Mouse (Mus musculus) MEL (cell line): ENCODE results near the gene Klhdc8a. TPM values are rescaled to one million over a fixed set of nuclear protein-coding genes. Genes with fewer than 3 reads are reported as not detected.
A peak's percentile ranks its signal among the peaks of the same experiment; 100 is the strongest.

Source experiments
- DNase-seq: peaks from one replicate; pipeline ENCODE4 v3.0.0; 2011; ENCODE audit warnings: low read depth, low spot score
- H3K27ac ChIP-seq: 2 replicates; pipeline ENCODE4 v1.5.1; 2012; ENCODE audit warnings: low read depth, mild to moderate bottlenecking, control low read depth, low read length, moderate library complexity; ENCODE audit not compliant: control insufficient read depth
- H3K27me3 ChIP-seq, 2 experiments: fragments of 150-350 bp in 1 of 2; sonication (generic) in 1 of 2; 2 replicates each; pipeline ENCODE4 v1.6.1; 2012; ENCODE audit warnings: low read length in 2 of 2, mild to moderate bottlenecking in 2 of 2, improper control_type of control experiment in 1 of 2, moderate library complexity in 1 of 2; ENCODE audit not compliant: insufficient read depth in 2 of 2, control insufficient read depth in 1 of 2
- H3K36me3 ChIP-seq, 2 experiments: 2 replicates each; pipeline ENCODE4 v1.6.1; 2012 to 2014; ENCODE audit warnings: low read length in 2 of 2, improper control_type of control experiment in 1 of 2, inconsistent platforms in 1 of 2, mild to moderate bottlenecking in 1 of 2; ENCODE audit not compliant: insufficient read depth in 2 of 2, control insufficient read depth in 1 of 2
- H3K4me1 ChIP-seq, 2 experiments: fragments of 150-350 bp in 1 of 2; sonication (generic) in 1 of 2; 2 replicates each; pipeline ENCODE4 v1.6.1; 2012; ENCODE audit warnings: low read length in 2 of 2, improper control_type of control experiment in 1 of 2, mild to moderate bottlenecking in 1 of 2; ENCODE audit not compliant: insufficient read depth in 2 of 2, control insufficient read depth in 1 of 2
- H3K4me3 ChIP-seq, 2 experiments: fragments of 150-350 bp in 1 of 2; sonication (generic) in 1 of 2; 2 replicates each; pipeline ENCODE4 v1.5.1; 2012; ENCODE audit warnings: low read depth in 2 of 2, low read length in 2 of 2, mild to moderate bottlenecking in 2 of 2, moderate library complexity in 2 of 2, control low read depth in 1 of 2, improper control_type of control experiment in 1 of 2; ENCODE audit not compliant: control insufficient read depth in 1 of 2, insufficient read depth in 1 of 2
- H3K79me2 ChIP-seq: 2 replicates; pipeline ENCODE4 v1.6.1; 2012; ENCODE audit warnings: mild to moderate bottlenecking, low read length, moderate library complexity; ENCODE audit not compliant: control insufficient read depth, poor library complexity, insufficient read depth
- H3K9ac ChIP-seq: 2 replicates; pipeline ENCODE4 v1.6.1; 2012; ENCODE audit warnings: low read depth, mild to moderate bottlenecking, control low read depth, low read length, moderate library complexity; ENCODE audit not compliant: control insufficient read depth, poor library complexity, severe bottlenecking
- H3K9me3 ChIP-seq: fragments of 150-350 bp; sonication (generic); replicated peaks from 2 replicates; pipeline ENCODE4 v1.6.1; 2012; ENCODE audit warnings: mild to moderate bottlenecking, low read length, improper control_type of control experiment, moderate library complexity; ENCODE audit not compliant: insufficient read depth
- BHLHE40 ChIP-seq: IDR thresholded peaks from 2 replicates; pipeline ENCODE4 v1.6.1; 2012; ENCODE audit warnings: low read depth, mild to moderate bottlenecking, inconsistent platforms, low read length, improper control_type of control experiment, borderline replicate concordance
- CHD1 ChIP-seq: IDR thresholded peaks from 2 replicates; pipeline ENCODE4 v1.6.1; 2012; ENCODE audit warnings: low read depth, mild to moderate bottlenecking, inconsistent platforms, low read length, improper control_type of control experiment
- CHD2 ChIP-seq: IDR thresholded peaks from 2 replicates; pipeline ENCODE4 v1.6.1; 2011; ENCODE audit warnings: low read length, improper control_type of control experiment
- CTCF ChIP-seq, 3 experiments: IDR thresholded peaks in 2 of 3; conservative IDR thresholded peaks in 1 of 3; 2 replicates each; pipeline ENCODE4 v1.5.1; 2011 to 2012; ENCODE audit warnings: low read length in 3 of 3, low read depth in 2 of 3, mild to moderate bottlenecking in 2 of 3, improper control_type of control experiment in 1 of 3, inconsistent platforms in 1 of 3, mixed read lengths in 1 of 3, moderate library complexity in 1 of 3; ENCODE audit not compliant: control insufficient read depth in 1 of 3, insufficient read depth in 1 of 3, poor library complexity in 1 of 3, severe bottlenecking in 1 of 3
- E2F4 ChIP-seq: IDR thresholded peaks from 2 replicates; pipeline ENCODE4 v1.6.1; 2011; ENCODE audit warnings: low read depth, low read length, improper control_type of control experiment, borderline replicate concordance
- EP300 ChIP-seq, 2 experiments: IDR thresholded peaks; 2 replicates each; pipeline ENCODE4 v1.6.1; 2011; ENCODE audit warnings: improper control_type of control experiment in 2 of 2, low read length in 2 of 2, low read depth in 1 of 2, mild to moderate bottlenecking in 1 of 2
- GATA1 ChIP-seq: IDR thresholded peaks from 2 replicates; pipeline ENCODE4 v1.6.1; 2011; ENCODE audit warnings: low read depth, low read length, improper control_type of control experiment
- HCFC1 ChIP-seq: IDR thresholded peaks from 2 replicates; pipeline ENCODE4 v1.6.1; 2012; ENCODE audit warnings: low read depth, mild to moderate bottlenecking, inconsistent platforms, low read length, improper control_type of control experiment, moderate library complexity
- MAFK ChIP-seq: IDR thresholded peaks from 2 replicates; pipeline ENCODE4 v1.6.1; 2011; ENCODE audit warnings: low read depth, mild to moderate bottlenecking, low read length, improper control_type of control experiment, borderline replicate concordance
- MAX ChIP-seq: IDR thresholded peaks from 2 replicates; pipeline ENCODE4 v1.6.1; 2011; ENCODE audit warnings: low read length, improper control_type of control experiment
- MAZ ChIP-seq: IDR thresholded peaks from 2 replicates; pipeline ENCODE4 v1.6.1; 2012; ENCODE audit warnings: low read depth, mild to moderate bottlenecking, inconsistent platforms, low read length, improper control_type of control experiment
- MEF2A ChIP-seq: IDR thresholded peaks from 2 replicates; pipeline ENCODE4 v1.6.1; 2014; ENCODE audit warnings: low read depth, mild to moderate bottlenecking, inconsistent platforms, low read length, improper control_type of control experiment; ENCODE audit not compliant: poor library complexity, insufficient replicate concordance, severe bottlenecking; ENCODE audit errors: extremely low read depth
- MYC ChIP-seq: IDR thresholded peaks from 2 replicates; pipeline ENCODE4 v1.6.1; 2011; ENCODE audit warnings: low read depth, mild to moderate bottlenecking, low read length, improper control_type of control experiment, moderate library complexity
- NELFE ChIP-seq: IDR thresholded peaks from 2 replicates; pipeline ENCODE4 v1.6.1; 2011; ENCODE audit warnings: low read depth, low read length, improper control_type of control experiment
- POLR2A ChIP-seq, 2 experiments: IDR thresholded peaks; 2 replicates each; pipeline ENCODE4 v1.6.1; 2011 to 2012; ENCODE audit warnings: low read length in 2 of 2, mild to moderate bottlenecking in 2 of 2, control low read depth in 1 of 2, improper control_type of control experiment in 1 of 2, low read depth in 1 of 2, moderate library complexity in 1 of 2; ENCODE audit not compliant: control insufficient read depth in 1 of 2, insufficient read depth in 1 of 2, poor library complexity in 1 of 2
- POLR2AphosphoS5 ChIP-seq: IDR thresholded peaks from 2 replicates; pipeline ENCODE4 v1.6.1; 2012; ENCODE audit warnings: low read depth, borderline replicate concordance, mild to moderate bottlenecking, inconsistent platforms, low read length, moderate library complexity, mixed read lengths
- RCOR1 ChIP-seq: IDR thresholded peaks from 2 replicates; pipeline ENCODE4 v1.6.1; 2012; ENCODE audit warnings: low read depth, mild to moderate bottlenecking, inconsistent platforms, low read length, improper control_type of control experiment
- SIN3A ChIP-seq: IDR thresholded peaks from 2 replicates; pipeline ENCODE4 v1.6.1; 2012; ENCODE audit warnings: low read length, improper control_type of control experiment, inconsistent platforms
- TAL1 ChIP-seq: IDR thresholded peaks from 2 replicates; pipeline ENCODE4 v1.6.1; 2012; ENCODE audit warnings: mild to moderate bottlenecking, inconsistent platforms, low read length, moderate library complexity, mixed read lengths
- TBP ChIP-seq: IDR thresholded peaks from 2 replicates; pipeline ENCODE4 v1.8.0; 2011; ENCODE audit warnings: low read depth, low read length, improper control_type of control experiment
- TCF12 ChIP-seq: IDR thresholded peaks from 2 replicates; pipeline ENCODE4 v1.6.1; 2014; ENCODE audit warnings: low read depth, mild to moderate bottlenecking, inconsistent platforms, low read length, improper control_type of control experiment, moderate library complexity
- UBTF ChIP-seq: IDR thresholded peaks from 2 replicates; pipeline ENCODE4 v1.6.1; 2012; ENCODE audit warnings: low read depth, mild to moderate bottlenecking, inconsistent platforms, low read length, improper control_type of control experiment, moderate library complexity, borderline replicate concordance; ENCODE audit not compliant: insufficient read depth
- USF2 ChIP-seq, 2 experiments: IDR thresholded peaks; 2 replicates each; pipeline ENCODE4 v1.6.1; 2011 to 2012; ENCODE audit warnings: improper control_type of control experiment in 2 of 2, low read length in 2 of 2, borderline replicate concordance in 1 of 2, inconsistent platforms in 1 of 2, low read depth in 1 of 2, mild to moderate bottlenecking in 1 of 2; ENCODE audit not compliant: insufficient read depth in 1 of 2
- ZKSCAN1 ChIP-seq: IDR thresholded peaks from 2 replicates; pipeline ENCODE4 v1.6.1; 2012; ENCODE audit warnings: low read depth, mild to moderate bottlenecking, inconsistent platforms, low read length, improper control_type of control experiment, moderate library complexity
- polyA plus RNA-seq, 2 experiments: library from polyadenylated mRNA; stranded (reverse) in 1 of 2; unstranded in 1 of 2; fragments of >175 nt in 1 of 2; fragments of >200 nt in 1 of 2; gene quantifications; 2 replicates each; pipeline versions ENCODE4 v1.2.1 to v1.2.4; 2012; ENCODE audit warnings: low replicate concordance in 2 of 2, low read depth in 1 of 2; ENCODE audit not compliant: insufficient read length in 2 of 2, insufficient read depth in 1 of 2, missing spikeins in 1 of 2
- total RNA-seq: library from RNA; depleted of rRNA; stranded (reverse); fragments of 300-350 nt; gene quantifications from 2 replicates; pipeline ENCODE4 v1.2.3, GENCODE M21; 2012

The Klhdc8a gene
- total and polyA plus RNA-seq, 3 experiments = not detected

DNA sequence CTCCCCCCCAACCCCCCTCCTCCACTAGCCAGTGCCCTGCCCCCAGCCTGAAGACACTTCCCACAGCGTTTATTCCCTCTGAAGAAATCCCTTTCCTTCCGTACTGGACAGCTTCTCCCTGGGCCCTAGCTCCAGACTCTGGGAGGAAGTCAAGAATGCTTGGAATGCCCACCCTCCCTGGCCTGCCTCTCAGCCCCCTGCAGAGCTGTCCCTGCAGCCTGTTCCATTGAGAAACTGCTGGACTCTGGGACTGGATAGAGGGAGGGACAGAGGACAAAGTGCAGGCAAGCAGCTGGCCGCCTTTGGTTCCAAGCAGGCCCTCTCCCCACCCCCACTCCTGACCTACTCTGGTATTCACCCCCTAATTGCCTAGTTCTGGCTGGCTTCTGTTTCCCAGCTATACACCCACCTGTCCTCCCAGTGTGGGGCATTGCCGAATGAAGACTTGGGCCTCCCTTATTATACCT lies 35.3 kb downstream of the Klhdc8a start:
- H3K9ac ChIP-seq = no peak overlapping the region
- H3K9me3 ChIP-seq = no peaks in the 10 kb centered on the region
- no peaks in the 10 kb centered on the region for H3K79me2 ChIP-seq
- TF ChIP-seq HCFC1 = no peak
- TF ChIP-seq ZKSCAN1 = no peak
- H3K36me3 ChIP-seq = peaks cover 0 to 19% of the 10 kb centered on the region in 2 experiments; a peak in 2 of 4 replicates
- DNase-seq = no peak
- H3K4me1 ChIP-seq = peaks cover 6 to 34% of the 10 kb centered on the region in 2 experiments
- H3K27me3 ChIP-seq = no peaks in the 10 kb centered on the region
- H3K4me3 ChIP-seq = no peak overlapping the region
- H3K27ac ChIP-seq = no peak overlapping the region

DNA sequence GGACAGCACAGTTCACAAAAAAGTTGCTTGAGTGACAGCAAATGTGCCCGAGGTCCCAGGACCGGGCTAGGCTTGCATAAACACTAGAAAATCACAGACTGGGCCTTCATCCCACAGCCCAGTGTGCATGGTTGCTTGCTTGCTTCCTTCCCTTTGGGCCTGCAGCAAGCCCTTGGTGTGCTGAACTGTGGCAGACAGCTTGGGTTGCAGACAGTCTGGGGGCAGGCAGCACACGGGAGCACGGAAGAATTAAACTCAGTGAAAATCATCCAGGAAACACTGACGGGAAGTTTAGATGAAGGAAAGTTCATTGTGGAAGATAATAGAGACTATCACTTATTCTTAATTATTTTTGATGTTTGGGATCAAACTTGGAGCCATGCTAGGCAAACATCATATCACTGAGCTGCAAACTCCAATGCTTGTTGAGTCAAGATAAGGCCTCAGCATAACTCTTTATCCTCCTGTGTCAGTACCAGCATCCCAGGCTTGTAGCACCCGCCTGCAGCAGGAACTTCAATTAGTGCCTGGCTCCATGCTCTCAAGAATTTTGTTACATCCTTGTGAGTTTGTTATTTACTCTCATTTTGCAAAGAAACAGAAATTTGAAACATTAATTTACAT lies 35.9 kb downstream of the Klhdc8a start:
- Histone ChIP-seq H3K9ac (no peak overlapping the region), H3K27ac (peak overlapping the region; percentile 27; the same call in 1 of the 2 replicates)
- peak; percentile 53; the same call in 1 of the 2 replicates for TF ChIP-seq TAL1
- TF ChIP-seq MEF2A = no peak
- TF ChIP-seq GATA1 = peak; percentile 90
- peak; percentile 75 for TF ChIP-seq TCF12
- TF ChIP-seq RCOR1 = peak; percentile 36; the same call in 1 of the 2 replicates
- TF ChIP-seq UBTF = no peak
- TF ChIP-seq TBP = peak; percentile 39; the same call in 1 of the 2 replicates
- peak; percentile 76 to 84 for TF ChIP-seq EP300 (IDR thresholded peaks at IDR 0.05; ENCODE audit: low read depth in 1 of 2, low read length in 2 of 2)

GRCm38 (mm10) chr1:132335378-132335965 lies 37.0 kb downstream of the Klhdc8a start:
- peaks cover 0 to 25% of the 10 kb centered on the region in 2 experiments; a peak in 2 of 4 replicates for H3K36me3 ChIP-seq
- no peaks in the 10 kb centered on the region for H3K27me3 ChIP-seq
- no peaks in the 10 kb centered on the region for H3K79me2 ChIP-seq
- H3K27ac ChIP-seq = no peak overlapping the region
- DNase-seq = no peak
- H3K4me3 ChIP-seq = no peak overlapping the region
- peaks cover 9 to 38% of the 10 kb centered on the region in 2 experiments for H3K4me1 ChIP-seq
- H3K9ac ChIP-seq = no peak overlapping the region
- H3K9me3 ChIP-seq = no peaks in the 10 kb centered on the region
- no peak for TF ChIP-seq POLR2A (IDR thresholded peaks at IDR 0.05; ENCODE audit: control insufficient read depth in 1 of 2, insufficient read depth in 1 of 2, low read depth in 1 of 2, low read length in 2 of 2, poor library complexity in 1 of 2)
- no peak for TF ChIP-seq MAZ
- TF ChIP-seq MAX = no peak
- no peak for TF ChIP-seq POLR2AphosphoS5
- no peak for TF ChIP-seq CHD2
- TF ChIP-seq MAFK = no peak
- TF ChIP-seq BHLHE40 = no peak
- no peak for TF ChIP-seq SIN3A
- TF ChIP-seq USF2 (IDR thresholded peaks at IDR 0.05; ENCODE audit: borderline replicate concordance in 1 of 2, insufficient read depth in 1 of 2, low read depth in 1 of 2, low read length in 2 of 2) = no peak
- TF ChIP-seq NELFE = no peak
- TF ChIP-seq CTCF (IDR thresholded peaks at IDR 0.05 in 2 of 3, conservative IDR thresholded peaks at IDR 0.05 in 1 of 3; ENCODE audit: control insufficient read depth in 1 of 3, insufficient read depth in 1 of 3, low read depth in 2 of 3, low read length in 3 of 3, poor library complexity in 1 of 3, severe bottlenecking in 1 of 3) = no peak
- TF ChIP-seq GATA1 = no peak
- no peak for TF ChIP-seq E2F4
- TF ChIP-seq MYC = no peak
- TF ChIP-seq UBTF = no peak
- no peak for TF ChIP-seq CHD1

More for the DNA sequence above, 35.9 kb downstream of the Klhdc8a start:
- Histone ChIP-seq H3K27me3 (no peaks in the 10 kb centered on the region), H3K4me3 (no peak overlapping the region), H3K4me1 (peaks cover 6 to 34% of the 10 kb centered on the region in 2 experiments), H3K9me3 (no peaks in the 10 kb centered on the region), H3K36me3 (peaks cover 0 to 19% of the 10 kb centered on the region in 2 experiments; a peak in 2 of 4 replicates), H3K79me2 (no peaks in the 10 kb centered on the region)
- DNase-seq = peak; percentile 63
